Mouse (Mus musculus) adipose tissue, adult 10 weeks (tissue): ENCODE measurements around the gene Pgam5. TPM values are rescaled to one million over a fixed set of nuclear protein-coding genes. Genes with fewer than 3 reads are reported as not detected.

Experiments
- polyA plus RNA-seq: library from polyadenylated mRNA; stranded (reverse); fragments of 350-450 nt; fragmentation: Illumina TruSeq; extraction: RNeasy Lipid Tissue Mini Kit (QIAGEN cat#74804); gene quantifications from one replicate; pipeline ENCODE4 v1.2.3, GENCODE M21; 2014; ENCODE audit warnings: low read depth, low replicate concordance

Gene Pgam5
- polyA plus RNA-seq: 27.7 TPM

DNA sequence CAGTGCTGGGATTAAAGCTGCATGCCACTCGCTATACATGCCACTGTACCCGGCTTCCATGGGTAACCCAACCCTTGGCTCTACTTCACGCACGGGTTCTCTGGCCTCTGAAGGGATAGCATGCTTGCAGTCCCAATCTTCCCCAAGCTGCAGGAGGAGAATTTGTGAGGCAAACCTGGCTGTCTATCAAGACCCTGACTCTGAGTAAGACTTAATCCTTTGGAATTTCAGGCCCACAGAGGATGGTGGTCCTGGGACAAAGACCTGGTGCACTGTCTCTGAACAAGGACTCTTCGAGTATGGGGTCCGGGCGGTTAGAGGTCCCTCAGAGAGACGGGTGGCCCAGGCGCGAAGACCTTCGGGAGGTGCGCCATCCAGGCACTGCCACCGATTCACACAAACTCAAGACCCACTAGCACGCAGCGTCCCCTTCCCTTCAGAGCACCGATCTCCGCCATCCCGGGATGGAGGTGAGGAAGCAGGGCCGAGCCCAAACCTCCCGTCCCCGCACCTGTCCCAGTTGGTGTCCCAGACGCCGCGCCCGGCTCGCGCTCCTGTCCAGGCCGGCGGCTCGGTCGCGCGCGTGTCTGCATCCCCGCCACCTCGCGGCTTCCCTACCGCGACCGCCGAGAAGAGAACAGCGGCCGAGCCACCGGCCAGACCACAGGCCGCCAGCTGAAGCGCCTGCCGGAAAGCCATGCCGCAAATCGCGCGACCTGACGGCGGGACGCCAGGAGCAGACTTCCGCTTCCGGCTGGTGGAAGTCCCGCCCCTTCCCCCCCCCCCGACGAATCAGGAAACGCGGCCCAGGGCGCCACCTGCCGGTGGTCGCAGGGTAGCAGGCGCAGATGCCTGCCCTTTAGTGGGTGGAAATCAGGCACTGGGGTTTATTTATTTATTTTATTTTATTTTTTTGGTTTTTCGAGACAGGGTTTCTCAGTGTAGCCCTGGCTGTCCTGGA, at the start of gene Pgam5:
Pgam5 (minus strand) TSS at position 773 of the 961 bp plus-strand sequence.

DNA sequence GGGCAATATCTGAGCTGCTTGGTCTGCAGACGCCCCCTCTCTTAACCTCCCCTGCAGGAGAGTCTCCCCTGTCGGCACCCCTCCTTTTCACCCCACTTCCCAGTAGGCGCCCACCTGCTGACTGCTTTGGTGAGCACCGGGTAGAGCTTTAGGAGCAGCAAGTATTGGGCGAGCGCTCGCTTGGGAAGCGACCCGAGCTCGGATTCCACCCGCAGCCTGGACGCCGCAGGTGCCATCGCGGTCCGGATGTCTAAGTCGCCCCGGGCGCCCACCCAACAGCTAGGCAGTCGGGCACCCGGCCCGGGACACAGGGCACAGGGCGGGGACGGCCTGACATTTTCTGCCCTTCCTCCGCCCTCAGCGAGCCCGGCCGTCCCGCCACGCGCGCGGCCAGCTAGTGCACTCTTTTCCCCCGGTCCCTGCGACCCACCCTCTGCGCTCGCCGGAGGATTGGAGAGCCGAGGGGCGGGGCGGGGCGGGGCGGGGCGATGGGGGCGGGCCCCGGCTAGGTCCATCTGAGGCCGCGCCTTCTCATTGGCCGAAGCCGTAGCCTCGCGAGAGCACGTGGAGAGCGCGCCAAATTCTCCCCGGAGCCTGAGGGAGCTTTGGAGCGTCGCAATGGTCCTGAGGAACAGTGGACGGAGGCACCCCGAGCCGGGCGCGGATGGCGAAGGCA, 16.2 kb upstream of the Pgam5 start, which contains the start of the genes Pxmp2 and Pole:
Pxmp2 (minus strand) TSS at position 417 of the 676 bp plus-strand sequence.
Pole (plus strand) TSS at position 537 of the 676 bp plus-strand sequence.

DNA sequence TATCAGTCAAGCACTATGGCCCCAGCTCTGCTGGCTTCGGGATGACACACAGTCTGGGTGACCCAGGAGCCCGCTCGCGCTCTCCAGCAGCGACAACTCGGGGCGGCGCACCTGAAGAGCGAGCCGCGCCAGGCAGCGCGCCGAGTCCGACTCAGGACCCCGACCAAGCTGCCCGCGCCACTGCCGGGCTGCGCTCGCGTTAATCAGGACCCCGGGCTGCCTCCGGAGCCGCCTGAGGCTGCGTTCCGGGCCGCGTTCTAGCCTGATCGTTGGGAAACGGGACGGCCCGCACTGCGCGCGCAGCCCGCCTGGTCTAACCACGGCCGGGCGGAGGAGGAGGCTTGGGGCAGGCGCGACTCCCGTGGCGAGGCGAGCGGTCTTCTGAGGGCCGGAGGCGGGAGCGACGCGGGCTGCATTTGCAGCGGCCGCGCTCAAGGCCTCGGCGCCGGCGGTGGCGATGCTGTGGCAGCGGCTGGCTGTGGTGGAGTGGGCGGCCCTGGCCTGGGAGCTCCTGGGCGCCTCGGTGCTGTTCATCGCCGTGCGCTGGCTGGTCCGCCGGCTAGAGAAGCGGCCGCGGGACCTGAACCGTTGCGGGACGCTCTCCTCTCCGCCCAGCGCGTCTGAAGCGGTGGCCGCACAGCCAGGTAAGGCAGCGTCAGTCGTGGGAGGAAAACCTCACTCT, 38.8 kb downstream of the Pgam5 start, which contains the start of gene Ankle2:
Ankle2 (plus strand) TSS at position 225 of the 682 bp plus-strand sequence.

Other genes with a start within 250 kb of the Pgam5 start
- gene Gm17655, start 197.4 kb downstream of the Pgam5 start, polyA plus RNA-seq: 2.5 TPM
- 1.4 TPM for gene Gm35315, start 175.5 kb downstream of the Pgam5 start, polyA plus RNA-seq
- 3.5 TPM for gene Plcxd1, start 169.9 kb downstream of the Pgam5 start, polyA plus RNA-seq
- gene Gtpbp6, start 161.7 kb downstream of the Pgam5 start, polyA plus RNA-seq: 23.2 TPM
- gene Zfp605, start 159.8 kb downstream of the Pgam5 start, polyA plus RNA-seq: 5.6 TPM
- gene Chfr, start 134.1 kb downstream of the Pgam5 start, polyA plus RNA-seq: 30.0 TPM
- gene Golga3, start 93.2 kb downstream of the Pgam5 start, polyA plus RNA-seq: 20.7 TPM
- gene Ankle2, start 38.9 kb downstream of the Pgam5 start, polyA plus RNA-seq: 20.8 TPM
- 49.1 TPM for gene Pxmp2, start 16.3 kb upstream of the Pgam5 start, polyA plus RNA-seq
- gene Pole, start 16.4 kb upstream of the Pgam5 start, polyA plus RNA-seq: 4.7 TPM
- 37.7 TPM for gene P2rx2, start 73.3 kb upstream of the Pgam5 start, polyA plus RNA-seq
- 279 TPM for gene Lrcol1, start 74.8 kb upstream of the Pgam5 start, polyA plus RNA-seq
- 49.2 TPM for gene Fbrsl1, start 178.6 kb upstream of the Pgam5 start, polyA plus RNA-seq